Mouse (Mus musculus): ENCODE results near the gene Rnf113a2. TPM values are rescaled to one million over a fixed set of nuclear protein-coding genes. Genes with fewer than 3 reads are reported as not detected.

Rnf113a2 gene
- total and polyA plus RNA-seq, 3 experiments: 0.10 to 0.15 TPM; not detected in 1

DNA sequence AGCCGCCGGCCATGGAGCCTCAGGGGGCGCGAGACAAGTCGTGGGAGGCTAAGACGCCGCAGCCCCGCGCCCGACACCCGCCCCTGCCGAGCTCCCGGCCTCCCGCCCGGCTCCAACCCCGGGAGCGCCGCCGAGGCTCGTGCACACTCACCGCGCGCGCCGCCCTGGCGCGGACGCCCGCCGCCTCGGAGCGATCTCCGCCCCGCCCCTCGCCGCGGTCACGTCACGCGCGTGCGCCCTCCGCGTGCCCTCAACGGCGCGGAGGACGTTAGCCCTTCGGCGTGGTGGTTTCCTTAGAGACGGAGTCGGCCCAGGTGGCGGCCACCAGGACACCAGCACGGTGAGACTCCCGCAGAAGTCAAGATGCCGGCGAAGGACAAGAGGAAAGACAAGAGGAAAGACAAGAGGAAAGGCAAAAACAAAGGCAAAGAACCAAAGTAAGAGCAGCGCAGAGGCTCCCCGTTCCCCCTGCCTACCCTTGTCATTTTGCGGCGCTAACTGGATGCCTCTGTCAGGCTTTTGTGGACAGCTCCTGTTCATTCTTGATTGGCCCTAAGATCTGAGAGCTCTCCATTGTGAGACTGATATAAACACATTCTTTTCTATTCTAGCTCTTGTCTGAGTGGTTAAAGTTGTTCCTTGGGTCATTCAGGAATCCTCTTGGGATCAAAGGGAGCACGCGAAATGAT, 8.0 kb upstream of the Rnf113a2 start, which contains the start of the genes Entpd5 and Bbof1 (continued):
- TF ChIP-seq GABPA (IDR thresholded peaks at IDR 0.05; ENCODE audit: low read depth, low read length): no peak
- TF ChIP-seq SIN3A (IDR thresholded peaks at IDR 0.05; ENCODE audit: low read length): peak; percentile 95
- TF ChIP-seq TCF12 (IDR thresholded peaks at IDR 0.05; ENCODE audit: low read depth, low read length): 0 out of 2 replicates have a peak, but pooled peaks have one; percentile 16

DNA sequence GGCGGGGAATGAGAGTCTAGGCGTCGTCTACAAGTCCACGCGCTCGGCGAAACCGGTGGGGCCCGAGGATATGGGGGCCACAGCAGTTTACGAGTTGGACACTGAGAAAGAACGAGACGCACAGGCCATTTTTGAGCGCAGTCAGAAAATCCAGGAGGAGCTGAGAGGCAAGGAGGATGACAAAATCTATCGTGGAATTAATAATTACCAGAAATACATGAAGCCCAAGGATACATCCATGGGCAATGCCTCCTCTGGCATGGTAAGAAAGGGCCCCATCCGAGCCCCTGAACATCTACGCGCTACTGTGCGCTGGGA, 568 bp downstream of the Rnf113a2 start:
- no peaks in the 10 kb centered on the region; a peak in 1 of 4 replicates for H3K36me3 ChIP-seq (ENCODE audit: control insufficient read depth in 1 of 2, insufficient read depth in 2 of 2, low read length in 2 of 2)
- H3K9ac ChIP-seq (ENCODE audit: control insufficient read depth, low read depth, low read length, poor library complexity, severe bottlenecking): no peak overlapping the region
- no peak for DNase-seq (ENCODE audit: low read depth, low spot score)
- no peaks in the 10 kb centered on the region for H3K79me2 ChIP-seq (ENCODE audit: control insufficient read depth, insufficient read depth, low read length, poor library complexity)
- no peaks in the 10 kb centered on the region for H3K4me1 ChIP-seq (ENCODE audit: control insufficient read depth in 1 of 2, insufficient read depth in 2 of 2, low read length in 2 of 2)
- TF ChIP-seq EP300 (IDR thresholded peaks at IDR 0.05; ENCODE audit: low read depth in 1 of 2, low read length in 2 of 2): no peak
- TF ChIP-seq MYB (IDR thresholded peaks at IDR 0.05; ENCODE audit: low read depth, low read length): no peak
- TF ChIP-seq ZNF384 (IDR thresholded peaks at IDR 0.05; ENCODE audit: low read depth, low read length): no peak
- no peak overlapping the region for H3K4me3 ChIP-seq (ENCODE audit: control insufficient read depth in 1 of 2, insufficient read depth in 1 of 2, low read depth in 2 of 2, low read length in 2 of 2)
- no peaks in the 10 kb centered on the region for H3K9me3 ChIP-seq (replicated peaks; ENCODE audit: insufficient read depth, low read length)
- no peak overlapping the region for H3K27ac ChIP-seq (ENCODE audit: control insufficient read depth, low read depth, low read length)
- H3K27me3 ChIP-seq (ENCODE audit: control insufficient read depth in 1 of 2, insufficient read depth in 2 of 2, low read length in 2 of 2): no peaks in the 10 kb centered on the region

DNA sequence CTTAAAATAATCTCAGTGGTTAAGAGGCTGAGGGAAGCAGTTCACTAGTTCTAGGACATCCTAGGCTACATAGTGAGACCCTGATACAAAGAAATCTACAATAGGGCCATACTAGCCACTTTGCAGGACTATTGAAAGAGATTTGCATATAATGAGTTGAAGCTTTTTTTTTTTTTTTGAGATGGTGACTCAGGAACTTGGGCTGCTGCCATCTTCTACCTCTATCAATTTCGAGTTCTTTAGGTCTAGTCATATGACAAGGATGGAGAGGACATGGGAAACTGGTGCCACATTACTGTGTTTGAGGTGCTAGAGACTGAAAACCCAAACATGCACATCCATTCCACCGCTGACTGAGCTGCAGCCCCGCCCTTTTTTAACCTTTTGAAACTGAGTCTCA, 7.0 kb downstream of the Rnf113a2 start:
- Histone ChIP-seq H3K9me3 (replicated peaks; ENCODE audit: insufficient read depth, low read length) (no peaks in the 10 kb centered on the region), H3K4me3 (ENCODE audit: control insufficient read depth in 1 of 2, insufficient read depth in 1 of 2, low read depth in 2 of 2, low read length in 2 of 2) (no peak overlapping the region), H3K36me3 (ENCODE audit: control insufficient read depth in 1 of 2, insufficient read depth in 2 of 2, low read length in 2 of 2) (peaks cover 0 to 8% of the 10 kb centered on the region in 2 experiments; a peak in 2 of 4 replicates), H3K79me2 (ENCODE audit: control insufficient read depth, insufficient read depth, low read length, poor library complexity) (no peaks in the 10 kb centered on the region), H3K27me3 (ENCODE audit: control insufficient read depth in 1 of 2, insufficient read depth in 2 of 2, low read length in 2 of 2) (no peaks in the 10 kb centered on the region), H3K9ac (ENCODE audit: control insufficient read depth, low read depth, low read length, poor library complexity, severe bottlenecking) (no peak overlapping the region), H3K27ac (ENCODE audit: control insufficient read depth, low read depth, low read length) (no peak overlapping the region), H3K4me1 (ENCODE audit: control insufficient read depth in 1 of 2, insufficient read depth in 2 of 2, low read length in 2 of 2) (peaks cover 5 to 6% of the 10 kb centered on the region in 2 experiments; a peak in 3 of 4 replicates)
- DNase-seq (ENCODE audit: low read depth, low spot score): peak; percentile 54
- TF ChIP-seq HCFC1 (IDR thresholded peaks at IDR 0.05; ENCODE audit: low read depth, low read length): no peak
- TF ChIP-seq NRF1 (IDR thresholded peaks at IDR 0.05; ENCODE audit: insufficient read depth, low read depth, low read length, poor library complexity, severe bottlenecking): no peak
- no peak for TF ChIP-seq CHD1 (IDR thresholded peaks at IDR 0.05; ENCODE audit: low read depth, low read length)
- TF ChIP-seq POLR2AphosphoS2 (IDR thresholded peaks at IDR 0.05; ENCODE audit: low read length): no peak
- TF ChIP-seq UBTF (IDR thresholded peaks at IDR 0.05; ENCODE audit: borderline replicate concordance, insufficient read depth, low read depth, low read length): no peak
- TF ChIP-seq EP300 (IDR thresholded peaks at IDR 0.05; ENCODE audit: low read depth in 1 of 2, low read length in 2 of 2): no peak
- no peak for TF ChIP-seq TBP (IDR thresholded peaks at IDR 0.05; ENCODE audit: low read depth, low read length)
- no peak for TF ChIP-seq JUND (IDR thresholded peaks at IDR 0.05; ENCODE audit: low read depth, low read length)
- TF ChIP-seq MAFK (IDR thresholded peaks at IDR 0.05; ENCODE audit: borderline replicate concordance, low read depth, low read length): no peak
- no peak for TF ChIP-seq ZKSCAN1 (IDR thresholded peaks at IDR 0.05; ENCODE audit: low read depth, low read length)
- no peak for TF ChIP-seq POLR2AphosphoS5 (IDR thresholded peaks at IDR 0.05; ENCODE audit: borderline replicate concordance, low read depth, low read length)
- TF ChIP-seq POLR2A (IDR thresholded peaks at IDR 0.05; ENCODE audit: control insufficient read depth in 1 of 2, insufficient read depth in 1 of 2, low read depth in 1 of 2, low read length in 2 of 2, poor library complexity in 1 of 2): no peak
- TF ChIP-seq KAT2A (conservative IDR thresholded peaks at IDR 0.05; ENCODE audit: low read depth, low read length): no peak
- peak; percentile 89 for TF ChIP-seq ZNF384 (IDR thresholded peaks at IDR 0.05; ENCODE audit: low read depth, low read length)
- no peak for TF ChIP-seq MXI1 (IDR thresholded peaks at IDR 0.05; ENCODE audit: low read depth, low read length)
- TF ChIP-seq ZC3H11A (IDR thresholded peaks at IDR 0.05; ENCODE audit: low read depth, low read length): no peak
- TF ChIP-seq E2F4 (IDR thresholded peaks at IDR 0.05; ENCODE audit: borderline replicate concordance, low read depth, low read length): no peak
- 0 out of 2 replicates have a peak, but pooled peaks have one; percentile 20 for TF ChIP-seq USF1 (IDR thresholded peaks at IDR 0.05; ENCODE audit: low read depth, low read length)

All from MEL (cell line).